Mouse (Mus musculus): ENCODE data around the gene Hcls1.

GRCm38 (mm10) chr16:36951029-36951428 lies 16.2 kb downstream of the Hcls1 start:
- TF ChIP-seq CTCF (IDR thresholded peaks at IDR 0.05; ENCODE audit: low read depth): no peak
- TF ChIP-seq EP300 (IDR thresholded peaks at IDR 0.05; ENCODE audit: low read depth): no peak

All from heart, postnatal 0 days (tissue).